Mouse (Mus musculus) v-Abl transformed pro-B cells (cell line): ENCODE results near the gene Nfib.

Experiments
- in situ Hi-C, 2 experiments: fragments of 400-800 bp; cut with MboI; formaldehyde crosslinking; loops; one replicate each; pipeline ENCODE4 v1.15.1; 2025; ENCODE audit not compliant: unreplicated experiment in 2 of 2

The Nfib gene

DNA sequence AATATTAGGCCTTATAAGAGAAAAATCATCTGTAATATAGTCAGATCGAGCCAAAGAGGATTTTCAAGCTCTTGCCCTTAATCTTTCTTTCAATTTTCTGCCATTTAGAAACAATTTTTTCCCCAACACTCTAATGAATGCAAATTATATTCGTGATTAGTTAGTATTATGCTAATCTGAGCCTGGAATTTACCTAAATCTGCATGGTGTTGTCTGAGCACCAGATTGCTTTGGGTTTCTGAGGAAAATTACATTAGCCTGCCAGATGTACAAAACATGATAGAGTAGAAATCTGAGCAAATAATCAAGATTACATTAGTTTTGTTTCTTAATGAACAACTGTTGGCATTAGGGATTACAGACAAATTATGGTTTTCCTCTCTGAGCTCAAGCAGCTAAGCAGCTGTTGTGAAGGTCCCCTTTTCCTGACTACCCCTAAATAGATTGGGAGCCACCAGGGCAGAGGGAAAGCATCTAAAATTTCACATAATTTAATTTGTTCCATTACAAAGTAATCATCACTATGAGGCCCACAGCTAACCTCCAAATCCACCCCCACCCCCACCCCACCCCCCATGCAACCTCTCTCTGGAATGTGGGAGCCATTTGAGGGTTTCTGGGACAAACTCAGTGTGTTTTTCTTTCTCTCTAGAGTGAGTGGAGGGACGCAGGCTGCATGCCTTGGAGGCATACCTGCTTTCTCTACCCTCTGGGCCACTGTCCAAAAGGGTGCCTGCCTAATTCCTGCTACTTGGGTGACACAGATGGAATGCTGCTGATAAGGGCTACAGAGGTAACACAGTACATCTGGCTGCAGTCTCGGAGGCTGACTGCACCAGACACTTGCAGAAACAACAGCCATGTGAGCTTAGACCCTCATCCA, 14.2 kb downstream of the Nfib start:
- in situ Hi-C loops, result no loop called here

DNA sequence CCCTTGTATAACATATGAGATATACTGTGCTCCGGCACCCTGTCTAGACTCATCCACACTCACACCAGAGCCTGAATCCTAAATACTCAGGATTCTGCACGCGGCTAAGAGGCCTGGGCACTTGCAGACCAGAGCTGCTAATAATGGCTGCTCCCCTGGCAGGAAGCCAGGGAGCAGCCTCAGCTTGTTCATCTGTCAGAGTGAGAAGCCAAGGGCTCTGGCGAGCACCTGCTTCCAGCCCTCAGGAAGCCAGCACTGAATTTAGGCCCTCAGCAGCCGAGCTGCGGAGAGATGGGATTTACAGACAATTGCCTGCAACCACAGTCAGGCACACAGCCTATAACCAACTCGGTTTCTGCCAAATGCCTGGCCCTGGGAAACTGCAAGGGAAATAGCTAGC, 15.3 kb downstream of the Nfib start:
- in situ Hi-C loops, result no loop called here

DNA sequence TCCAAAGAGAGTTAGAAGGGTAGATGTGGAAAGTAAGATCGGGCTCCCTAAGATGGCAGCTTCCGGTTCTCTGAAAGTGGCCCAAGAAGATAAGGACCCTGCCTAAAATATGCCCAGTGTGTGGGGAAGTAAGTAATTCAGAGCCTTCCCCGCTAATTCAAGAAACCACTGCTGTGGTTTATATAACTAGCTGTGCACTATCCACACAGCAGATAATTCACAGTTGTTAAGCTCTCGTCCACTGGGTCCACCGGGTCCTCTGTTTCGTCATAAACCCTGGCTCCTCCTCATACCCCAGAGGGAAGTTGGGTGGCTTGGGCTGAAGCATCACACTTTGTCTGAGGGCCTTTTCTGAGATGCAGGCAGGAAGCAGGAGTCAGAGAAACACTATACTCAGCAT, 19.5 kb downstream of the Nfib start:
- in situ Hi-C loops, result no loop called here

DNA sequence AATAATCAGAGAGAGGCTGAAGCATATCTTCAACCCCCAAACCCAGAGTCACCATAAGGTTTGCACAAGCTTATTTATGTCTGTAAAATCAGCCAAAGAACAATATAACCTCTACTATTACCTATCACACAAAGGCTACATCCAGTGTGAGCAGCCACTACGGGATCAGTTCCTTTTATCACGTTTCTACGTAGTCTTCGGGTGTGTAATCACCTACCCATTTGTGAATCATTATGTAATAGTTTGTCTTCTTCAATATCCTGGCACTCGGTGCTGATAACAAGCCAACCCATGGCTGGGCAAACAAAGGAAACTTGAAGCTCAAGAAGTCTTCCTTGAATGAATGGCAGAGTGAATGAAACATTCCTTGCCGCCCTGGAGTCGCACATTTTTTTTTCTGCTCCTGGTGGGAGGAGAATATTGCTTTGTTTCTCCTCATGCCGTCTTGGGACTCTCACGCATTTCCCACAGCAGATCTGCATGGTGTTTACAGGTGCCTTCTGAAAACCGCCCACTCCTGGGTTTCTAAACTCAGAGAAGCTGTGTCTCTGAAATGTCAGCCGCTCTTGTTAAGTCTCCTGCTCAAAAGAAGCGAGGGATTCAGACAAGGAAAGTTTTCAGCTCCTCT, 21.3 kb downstream of the Nfib start:
- in situ Hi-C loops, result no loop called here

GRCm38 (mm10) chr4:82683583-82683982, 22.0 kb downstream of the Nfib start:
- in situ Hi-C loops, result no loop called here

DNA sequence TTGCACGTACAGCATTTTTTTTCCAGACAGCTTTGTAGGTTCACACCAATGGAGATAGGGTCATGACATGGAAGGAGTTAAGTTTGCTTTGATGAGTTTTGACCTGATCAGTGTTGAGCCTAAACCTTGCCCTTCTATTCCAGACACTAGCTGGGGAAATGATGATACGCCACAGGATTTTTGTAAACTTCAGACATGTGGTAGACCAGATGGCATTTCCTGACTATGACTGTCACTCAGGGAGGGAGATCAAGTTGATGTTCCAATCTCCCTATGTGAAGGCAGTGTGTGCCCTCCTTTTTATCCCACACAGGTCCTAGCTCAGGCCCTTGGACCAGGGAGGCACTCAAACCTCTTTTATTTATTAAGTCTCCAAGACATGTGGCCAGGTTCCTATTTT, 29.4 kb downstream of the Nfib start:
- in situ Hi-C loops, result no loop called here

GRCm38 (mm10) chr4:82667271-82667872, 38.2 kb downstream of the Nfib start:
- in situ Hi-C loops, result no loop called here

DNA sequence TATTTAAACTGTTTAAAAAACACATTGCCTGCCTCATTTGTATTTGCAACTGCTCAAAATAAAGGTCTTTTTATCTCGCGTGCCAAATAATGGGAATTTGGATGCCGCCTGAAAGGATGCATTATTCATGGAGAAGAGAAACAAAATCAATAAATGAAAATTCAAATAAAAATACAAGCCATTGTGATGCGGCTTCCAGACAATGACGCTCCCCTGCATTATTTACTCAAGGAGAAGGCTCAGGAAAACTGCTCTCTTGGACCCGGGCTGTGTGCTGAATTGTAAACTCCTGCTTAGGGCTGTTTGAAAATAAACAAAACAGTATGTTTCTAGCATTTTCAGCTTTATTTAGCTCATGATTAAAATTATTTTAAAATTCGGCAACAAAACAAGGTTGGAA, 41.1 kb downstream of the Nfib start:
- in situ Hi-C loops, result no loop called here

GRCm38 (mm10) chr4:82663749-82664381, 41.7 kb downstream of the Nfib start:
- in situ Hi-C loops, result no loop called here

DNA sequence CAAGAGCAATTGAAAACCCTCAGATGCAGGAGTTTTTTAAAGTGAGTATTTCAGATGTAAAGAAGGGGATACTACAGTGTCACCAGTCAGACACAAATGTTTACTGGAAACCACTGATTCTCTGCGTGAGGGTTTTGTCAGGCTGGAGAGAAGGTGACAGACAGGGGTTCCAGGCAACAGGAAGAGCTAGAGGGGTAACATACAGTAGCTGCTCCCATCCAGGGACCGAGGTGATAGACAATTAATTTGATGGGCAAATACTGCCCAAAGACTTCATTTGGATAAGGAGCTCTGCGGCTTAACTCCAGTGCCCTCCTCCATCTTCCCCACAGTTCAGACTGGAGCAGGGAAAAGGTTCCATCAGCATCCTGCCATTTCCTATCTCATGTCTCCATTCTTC, 42.9 kb downstream of the Nfib start:
- in situ Hi-C loops, result no loop called here

- in situ Hi-C loops, result no loop called here
Observed at GRCm38 (mm10) chr4:82662222-82662621, 43.3 kb downstream of the Nfib start.

DNA sequence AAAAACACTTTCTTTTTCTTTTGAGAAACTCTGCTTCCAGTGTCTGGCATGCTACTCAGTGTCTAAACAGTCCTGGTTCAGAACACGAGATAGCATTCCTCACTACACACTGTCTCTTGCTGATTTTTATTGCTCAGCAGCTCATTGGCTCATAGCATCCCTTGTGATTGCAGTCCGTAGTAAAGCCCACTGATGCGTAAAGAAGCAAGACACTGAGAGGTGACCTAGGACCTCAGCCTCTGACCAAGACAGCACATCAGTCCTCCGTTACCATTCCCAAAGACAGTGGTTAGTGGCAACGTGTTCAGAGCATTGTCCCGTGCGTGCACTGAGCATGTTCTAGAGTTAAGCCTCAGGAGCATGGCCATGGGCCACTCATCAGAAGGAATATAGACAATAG, 44.3 kb downstream of the Nfib start:
- in situ Hi-C loops, result no loop called here

DNA sequence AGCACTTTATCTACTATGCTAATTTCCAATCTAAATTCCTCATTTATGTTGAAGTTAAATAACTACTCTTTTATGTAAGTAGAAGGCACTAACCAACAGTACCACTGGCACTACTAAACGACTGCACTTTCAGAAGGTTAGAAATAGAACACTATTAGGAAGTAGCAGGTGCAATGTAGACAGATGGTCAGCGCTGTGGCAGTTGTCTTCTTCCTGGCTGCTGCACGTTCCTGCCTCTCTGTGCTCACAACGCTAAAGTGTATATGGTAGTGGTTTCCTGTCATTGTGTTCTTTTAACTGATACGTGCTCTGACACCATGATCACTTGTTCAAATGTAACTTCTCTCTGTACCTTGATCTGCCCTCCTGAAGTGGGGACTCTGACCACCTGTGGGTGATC, 59.9 kb downstream of the Nfib start:
- in situ Hi-C loops, result loop anchor here in 1 of 2 experiments (10.0 kb wide), 2 partner anchors 189 to 289 kb away; no protein-coding TSS in a partner anchor

- in situ Hi-C loops, result loop anchor here in 1 of 2 experiments (10.0 kb wide), 2 partner anchors 190 to 290 kb away; no protein-coding TSS in a partner anchor
Observed at GRCm38 (mm10) chr4:82644797-82645196, 60.8 kb downstream of the Nfib start.

DNA sequence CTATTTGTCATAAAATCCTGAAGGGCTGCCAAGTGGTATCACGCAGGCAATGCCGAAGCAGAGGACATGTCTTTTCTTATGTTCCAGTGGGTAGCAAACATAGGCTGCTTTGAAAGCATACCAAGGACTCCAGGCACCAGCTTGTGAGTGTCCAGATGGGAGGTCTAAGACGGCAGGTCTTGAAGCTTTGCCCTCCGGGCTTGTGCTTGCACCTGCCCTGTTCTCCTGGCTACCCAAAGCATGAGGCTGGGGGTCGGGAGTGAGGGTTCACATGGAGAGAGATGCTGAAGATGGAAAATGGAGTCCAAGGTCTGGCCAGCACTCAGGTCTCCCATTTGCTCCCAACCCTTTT, 61.8 kb downstream of the Nfib start:
- in situ Hi-C loops, result loop anchor here in 1 of 2 experiments (10.0 kb wide), 2 partner anchors 191 to 291 kb away; no protein-coding TSS in a partner anchor

GRCm38 (mm10) chr4:82643022-82643733, 62.4 kb downstream of the Nfib start:
- in situ Hi-C loops, result loop anchor here in 1 of 2 experiments (10.0 kb wide), 2 partner anchors 192 to 292 kb away; no protein-coding TSS in a partner anchor

DNA sequence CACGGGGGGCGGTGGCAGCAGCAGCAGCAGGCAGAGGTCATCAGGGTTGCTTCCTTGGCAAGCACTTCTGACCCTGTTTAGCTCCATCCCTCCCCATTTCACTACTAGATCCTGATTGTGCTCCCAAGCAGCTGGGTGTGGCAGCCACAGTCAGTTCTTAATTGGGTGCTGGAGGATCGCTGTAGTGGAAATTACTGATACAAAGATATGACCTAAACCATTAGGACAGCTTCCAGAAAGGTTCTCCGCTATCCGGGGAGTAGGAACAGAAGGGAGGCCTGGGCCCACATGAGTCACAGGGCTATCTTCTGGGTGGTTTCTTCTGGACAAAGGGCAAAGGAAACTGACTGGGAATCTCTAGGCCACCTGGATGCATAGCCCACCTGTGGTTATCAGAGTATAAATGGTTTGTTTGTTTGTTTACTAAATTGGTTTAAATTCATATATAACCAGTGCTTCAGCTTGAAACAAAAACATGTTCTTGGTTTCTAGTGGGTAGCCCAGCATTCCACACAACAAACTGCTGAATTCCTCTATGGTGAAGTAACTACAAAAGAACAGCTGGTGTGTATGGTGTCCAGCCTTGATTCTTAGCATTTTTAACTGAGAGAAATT, 64.4 kb downstream of the Nfib start:
- in situ Hi-C loops, result loop anchor here in 1 of 2 experiments (10.0 kb wide), 2 partner anchors 194 to 294 kb away; no protein-coding TSS in a partner anchor

- in situ Hi-C loops, result loop anchor here in 1 of 2 experiments (10.0 kb wide), 1 partner anchor 937 kb away; no protein-coding TSS in a partner anchor
Observed at GRCm38 (mm10) chr4:82638251-82638650, 67.3 kb downstream of the Nfib start.

DNA sequence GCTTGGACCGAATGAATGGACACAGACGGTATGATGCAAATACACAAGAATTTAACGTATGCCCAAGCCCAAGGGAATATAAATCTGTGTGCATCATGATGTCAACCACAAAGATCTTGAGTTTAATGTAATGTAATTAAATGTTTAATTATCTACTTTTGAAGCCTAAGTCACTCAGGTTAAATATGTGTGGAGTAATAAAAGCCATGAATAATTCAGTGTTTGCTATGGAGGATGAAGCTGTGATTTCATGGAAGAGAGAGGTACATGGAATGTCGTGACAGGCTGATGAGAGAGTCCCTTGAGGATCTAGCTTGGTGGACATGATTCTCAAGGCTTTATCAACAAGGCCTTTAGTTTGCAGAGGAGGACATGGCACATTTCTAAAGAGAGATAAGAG, 67.9 kb downstream of the Nfib start:
- in situ Hi-C loops, result loop anchor here in 1 of 2 experiments (10.0 kb wide), 1 partner anchor 937 kb away; no protein-coding TSS in a partner anchor
